Mouse (Mus musculus) heart, postnatal 0 days (tissue): ENCODE data around the gene Ksr2. TPM values are rescaled to one million over a fixed set of nuclear protein-coding genes. Genes with fewer than 3 reads are reported as not detected.

Source experiments
- ATAC-seq: fragments of 200-750 bp; cut with Nextera tagmentation; 2 replicates; pipeline ENCODE4 v1.8.0; 2017; ENCODE audit warnings: low read depth, moderate number of reproducible peaks, moderate library complexity; ENCODE audit not compliant: insufficient read depth
- DNase-seq: peaks from one replicate; pipeline ENCODE4 v3.0.0-alpha.2; 2016; ENCODE audit warnings: low spot score
- H3K27ac ChIP-seq: fragments of 300-500 bp; sonication (generic); 2 replicates; pipeline ENCODE4 v1.5.1; 2014; ENCODE audit warnings: low read depth, mild to moderate bottlenecking
- H3K27me3 ChIP-seq: fragments of 300-500 bp; sonication (generic); 2 replicates; pipeline ENCODE4 v1.6.1; 2014; ENCODE audit warnings: low read length, mixed read lengths; ENCODE audit not compliant: control insufficient read depth, insufficient read depth
- H3K36me3 ChIP-seq: fragments of 300-500 bp; sonication (generic); replicated peaks from 2 replicates; pipeline ENCODE4 v1.6.1; 2014; ENCODE audit warnings: low read length, mixed read lengths; ENCODE audit not compliant: control insufficient read depth, insufficient read depth
- H3K4me1 ChIP-seq: fragments of 300-500 bp; sonication (generic); 2 replicates; pipeline ENCODE4 v1.6.1; 2014; ENCODE audit warnings: antibody characterized with exemption; ENCODE audit not compliant: control insufficient read depth, insufficient read depth
- H3K4me2 ChIP-seq: fragments of 300-500 bp; sonication (generic); 2 replicates; pipeline ENCODE4 v1.6.1; 2014; ENCODE audit warnings: low read depth, mild to moderate bottlenecking, low read length, moderate library complexity
- H3K4me3 ChIP-seq: fragments of 300-500 bp; sonication (generic); 2 replicates; pipeline ENCODE4 v1.5.1; 2014; ENCODE audit warnings: low read depth, low read length
- H3K9ac ChIP-seq: fragments of 300-500 bp; sonication (generic); replicated peaks from 2 replicates; pipeline ENCODE4 v1.6.1; 2014; ENCODE audit warnings: low read depth, low read length, mixed read lengths
- H3K9me3 ChIP-seq: fragments of 300-500 bp; sonication (generic); replicated peaks from 2 replicates; pipeline ENCODE4 v1.6.1; 2016; ENCODE audit warnings: low read length; ENCODE audit not compliant: control insufficient read depth
- CTCF ChIP-seq: IDR thresholded peaks from 2 replicates; pipeline ENCODE4 v1.5.1; 2016; ENCODE audit warnings: antibody characterized with exemption, control low read depth, low read depth
- EP300 ChIP-seq: IDR thresholded peaks from 2 replicates; pipeline ENCODE4 v1.6.1; 2016; ENCODE audit warnings: antibody characterized with exemption, low read depth
- WGBS: fragments of 180-500 bp; shearing (Covaris S2); extraction: QIAGEN DNeasy Blood & Tissue Kit; methylation state at CpG from one replicate; pipeline ENCODE4 v1.1.7; 2014; 5-methylcytosine and 5-hydroxymethylcytosine counted together
- polyA plus RNA-seq: library from polyadenylated mRNA; unstranded; fragments of >200 nt; fragmentation: Nextera tagmentation; extraction: Ambion mirVana; gene quantifications from 2 replicates; pipeline ENCODE4 v1.2.1, GENCODE M21; 2015
- total RNA-seq: library from RNA; depleted of rRNA; stranded (reverse); fragments of >200 nt; gene quantifications from 2 replicates; pipeline ENCODE4 v1.2.3, GENCODE M21; 2014; ENCODE audit warnings: low replicate concordance

The Ksr2 gene
- total and polyA plus RNA-seq, 2 experiments from 2014 or later, result under 0.01 TPM; not detected in 1

- DNase-seq, result no peak
- Histone ChIP-seq H3K4me1 (no peaks in the 10 kb centered on the region), H3K27ac (no peak overlapping the region), H3K9me3 (no peaks in the 10 kb centered on the region), H3K27me3 (0 out of 2 replicates have a peak, but pooled peaks cover 5% of the 10 kb centered on the region), H3K4me3 (no peak overlapping the region), H3K9ac (no peak overlapping the region), H3K36me3 (no peaks in the 10 kb centered on the region), H3K4me2 (no peak overlapping the region)
- TF ChIP-seq CTCF, result no peak
- TF ChIP-seq EP300, result no peak
- 23% methylated on average over 11 of the region's 11 CpGs for WGBS
- ATAC-seq, result no peak
Observed at GRCm38 (mm10) chr5:117694632-117695031, 280.8 kb downstream of the Ksr2 start.

DNA sequence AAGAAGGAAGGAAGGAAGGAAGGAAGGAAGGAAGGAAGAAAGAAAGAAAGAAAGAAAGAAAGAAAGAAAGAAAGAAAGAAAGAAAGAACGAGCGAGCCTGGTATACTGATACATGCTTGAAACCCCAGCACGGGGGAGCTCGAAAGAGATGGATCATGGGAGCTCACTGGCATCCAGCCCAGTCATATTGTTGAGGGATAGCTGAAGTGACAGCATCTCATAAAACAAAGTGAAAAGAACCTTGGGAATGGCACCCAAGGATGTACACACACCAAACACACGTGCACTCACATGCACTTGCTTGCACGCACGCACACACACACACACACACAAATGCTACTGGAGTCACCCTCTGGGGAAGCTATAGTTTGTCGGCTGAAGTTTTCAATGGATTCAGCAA is 282.6 kb downstream of the Ksr2 start:
- 0 out of 2 replicates have a peak, but pooled peaks cover 5% of the 10 kb centered on the region for H3K27me3 ChIP-seq
- no peak overlapping the region for H3K4me3 ChIP-seq
- DNase-seq (no peak), ATAC-seq (no peak)
- H3K9me3 ChIP-seq, result no peaks in the 10 kb centered on the region
- H3K4me2 ChIP-seq, result no peak overlapping the region
- H3K27ac ChIP-seq, result no peak overlapping the region
- H3K9ac ChIP-seq, result no peak overlapping the region
- H3K4me1 ChIP-seq, result no peaks in the 10 kb centered on the region
- H3K36me3 ChIP-seq, result no peaks in the 10 kb centered on the region
- WGBS, result 75% methylated on average over 8 of the region's 8 CpGs
- TF ChIP-seq CTCF, result no peak
- no peak for TF ChIP-seq EP300

GRCm38 (mm10) chr5:117697589-117697988 is 283.8 kb downstream of the Ksr2 start:
- H3K9ac ChIP-seq, result no peak overlapping the region
- no peak for ATAC-seq
- no peaks in the 10 kb centered on the region for H3K36me3 ChIP-seq
- no peak for TF ChIP-seq EP300
- TF ChIP-seq CTCF, result no peak
- no peaks in the 10 kb centered on the region for H3K4me1 ChIP-seq
- no peak overlapping the region for H3K4me3 ChIP-seq
- 0 out of 2 replicates have a peak, but pooled peaks cover 5% of the 10 kb centered on the region for H3K27me3 ChIP-seq
- H3K9me3 ChIP-seq, result no peaks in the 10 kb centered on the region
- no peak overlapping the region for H3K4me2 ChIP-seq
- no peak overlapping the region for H3K27ac ChIP-seq
- no peak for DNase-seq
- WGBS, result 77% methylated on average over 6 of the region's 6 CpGs

DNA sequence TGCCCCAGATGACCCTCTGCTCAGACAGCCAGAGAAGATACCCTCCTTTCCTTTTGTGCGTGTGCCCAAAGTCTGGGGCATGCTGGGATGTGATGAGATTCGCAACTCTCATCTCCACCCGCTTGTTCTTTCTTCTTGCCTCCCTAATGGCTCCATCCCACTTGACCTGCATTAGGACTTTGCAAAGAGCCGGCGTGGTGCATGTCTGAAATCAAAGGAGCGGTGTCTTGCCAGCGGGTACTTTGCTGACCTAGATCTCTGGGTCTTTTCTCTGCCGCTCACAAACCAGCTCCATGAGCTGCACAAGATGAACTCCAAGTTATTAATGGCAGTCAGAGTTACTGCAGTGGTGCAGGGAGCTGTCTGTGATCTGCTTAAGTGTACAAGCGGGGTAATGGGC is 290.6 kb downstream of the Ksr2 start:
- Histone ChIP-seq H3K9me3 (no peaks in the 10 kb centered on the region), H3K27ac (no peak overlapping the region), H3K27me3 (no peaks in the 10 kb centered on the region), H3K36me3 (no peaks in the 10 kb centered on the region), H3K4me3 (no peak overlapping the region), H3K4me2 (no peak overlapping the region), H3K9ac (no peak overlapping the region), H3K4me1 (no peaks in the 10 kb centered on the region)
- TF ChIP-seq CTCF (no peak), EP300 (no peak)
- no peak for ATAC-seq
- no peak for DNase-seq
- 72% methylated on average over 9 of the region's 9 CpGs for WGBS

DNA sequence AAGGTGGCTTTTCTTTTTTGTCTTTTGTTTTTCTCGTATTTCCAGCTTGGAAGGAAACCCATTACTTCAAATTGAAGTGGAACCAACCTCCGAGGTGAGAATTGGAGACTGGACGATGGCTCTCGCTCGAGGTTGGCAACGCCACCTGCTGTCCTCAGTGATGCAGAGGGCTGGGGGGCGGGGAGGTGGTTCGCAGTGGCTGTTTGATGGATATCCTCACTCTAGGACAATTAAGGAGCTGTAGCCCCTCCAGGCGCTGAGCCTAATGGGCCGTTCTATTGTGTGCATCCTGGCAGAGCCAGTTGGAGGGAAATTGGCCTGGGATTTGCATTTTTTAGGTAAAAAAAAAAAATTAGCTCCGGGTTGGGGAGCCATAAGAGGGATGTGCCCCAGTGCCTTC is 292.8 kb downstream of the Ksr2 start:
- Histone ChIP-seq H3K27ac (no peak overlapping the region), H3K4me3 (no peak overlapping the region), H3K4me2 (no peak overlapping the region), H3K4me1 (no peaks in the 10 kb centered on the region), H3K9me3 (no peaks in the 10 kb centered on the region), H3K36me3 (no peaks in the 10 kb centered on the region), H3K9ac (no peak overlapping the region), H3K27me3 (no peaks in the 10 kb centered on the region)
- DNase-seq (no peak), ATAC-seq (no peak)
- TF ChIP-seq EP300, result no peak
- TF ChIP-seq CTCF, result no peak
- WGBS, result 60% methylated on average over 11 of the region's 11 CpGs

DNA sequence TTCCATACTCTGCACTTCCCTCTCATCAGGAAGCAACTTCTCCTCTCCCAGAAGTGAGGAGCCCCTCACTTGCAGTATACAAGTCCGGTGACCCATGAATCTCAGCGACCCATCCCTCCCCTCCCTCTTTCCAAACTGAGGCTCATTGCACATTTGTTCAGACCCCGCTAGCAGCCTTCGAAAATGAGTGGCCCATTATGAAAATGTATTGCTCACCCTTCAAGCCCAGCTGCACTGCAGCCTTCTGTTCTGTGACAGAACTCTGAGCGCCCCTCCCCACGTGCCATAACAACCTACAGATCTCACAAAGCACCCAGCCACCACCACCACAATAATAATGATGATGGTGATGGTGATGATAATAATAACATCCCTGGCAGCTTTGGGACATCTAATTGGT is 295.5 kb downstream of the Ksr2 start:
- WGBS, result 90% methylated on average over 6 of the region's 6 CpGs
- DNase-seq (no peak), ATAC-seq (no peak)
- Histone ChIP-seq H3K9me3 (no peaks in the 10 kb centered on the region), H3K9ac (no peak overlapping the region), H3K27me3 (no peaks in the 10 kb centered on the region), H3K36me3 (no peaks in the 10 kb centered on the region), H3K4me1 (peaks cover 8% of the 10 kb centered on the region; the same call in 1 of the 2 replicates), H3K27ac (no peak overlapping the region), H3K4me2 (no peak overlapping the region), H3K4me3 (no peak overlapping the region)
- no peak for TF ChIP-seq CTCF
- no peak for TF ChIP-seq EP300
